Mouse (Mus musculus) stomach, embryonic 14.5 days (tissue): ENCODE data around the gene Gm4969. TPM values are rescaled to one million over a fixed set of nuclear protein-coding genes. Genes with fewer than 3 reads are reported as not detected.

Source experiments
- ATAC-seq: fragments of 200-750 bp; cut with Nextera tagmentation; 2 replicates; pipeline ENCODE4 v1.8.0; 2017; ENCODE audit warnings: low read depth, moderate TSS enrichment; ENCODE audit not compliant: insufficient number of reproducible peaks, insufficient read depth, low FRiP score
- H3K27ac ChIP-seq: fragments of 300-500 bp; sonication (generic); 2 replicates; pipeline ENCODE4 v1.5.1; 2014; ENCODE audit warnings: mild to moderate bottlenecking, low read length, moderate library complexity, mixed read lengths
- H3K27me3 ChIP-seq: fragments of 300-500 bp; sonication (generic); 2 replicates; pipeline ENCODE4 v1.6.1; 2014; ENCODE audit warnings: low read length, control low read depth, mixed read lengths; ENCODE audit not compliant: control insufficient read depth, insufficient read depth
- H3K36me3 ChIP-seq: fragments of 300-500 bp; sonication (generic); 2 replicates; pipeline ENCODE4 v1.6.1; 2014; ENCODE audit warnings: mild to moderate bottlenecking, control low read depth, low read length, moderate library complexity, mixed read lengths; ENCODE audit not compliant: control insufficient read depth, insufficient read depth
- H3K4me1 ChIP-seq: fragments of 300-500 bp; sonication (generic); 2 replicates; pipeline ENCODE4 v1.6.1; 2014; ENCODE audit warnings: low read length, control low read depth, mixed read lengths; ENCODE audit not compliant: control insufficient read depth, insufficient read depth
- H3K4me2 ChIP-seq: fragments of 300-500 bp; sonication (generic); replicated peaks from 2 replicates; pipeline ENCODE4 v1.6.1; 2014; ENCODE audit warnings: low read depth, low read length, control low read depth
- H3K4me3 ChIP-seq: fragments of 300-500 bp; sonication (generic); 2 replicates; pipeline ENCODE4 v1.5.1; 2014; ENCODE audit warnings: low read depth, low read length, control low read depth
- H3K9ac ChIP-seq: fragments of 300-500 bp; sonication (generic); replicated peaks from 2 replicates; pipeline ENCODE4 v1.6.1; 2014; ENCODE audit warnings: low read depth, mild to moderate bottlenecking, control low read depth, low read length, moderate library complexity, mixed read lengths
- H3K9me3 ChIP-seq: fragments of 300-500 bp; sonication (generic); 2 replicates; pipeline ENCODE4 v1.6.1; 2016; ENCODE audit warnings: low read depth, low read length, control low read depth; ENCODE audit not compliant: control insufficient read depth
- WGBS: fragments of 180-500 bp; shearing (Covaris S2); extraction: QIAGEN DNeasy Blood & Tissue Kit; methylation state at CpG from one replicate; pipeline ENCODE4 v1.1.7; 2014; 5-methylcytosine and 5-hydroxymethylcytosine counted together
- microRNA-seq: library from miRNA; unstranded; fragments of <30 nt; microRNA quantifications from one replicate; pipeline ENCODE4, GENCODE M21; 2016
- polyA plus RNA-seq: library from polyadenylated mRNA; unstranded; fragments of >200 nt; fragmentation: Nextera tagmentation; extraction: Ambion mirVana; gene quantifications from 2 replicates; pipeline ENCODE4 v1.2.1, GENCODE M21; 2014

Gene Gm4969
- polyA plus RNA-seq, 1 experiment from 2014 or later: 4.6 TPM

GRCm38 (mm10) chr7:19054047-19054776 is 64.0 kb downstream of the Gm4969 start, which contains the start of gene Rsph6a:
Rsph6a (plus strand) TSS chr7:19054690.
- H3K9ac ChIP-seq: no peak within 1 kb of the TSS
- peaks cover 25% of the 10 kb centered on the region for H3K36me3 ChIP-seq
- no peak within 1 kb of the TSS for H3K27ac ChIP-seq
- 28% methylated on average over 33 of the region's 33 CpGs for WGBS
- no peak for ATAC-seq
- H3K4me2 ChIP-seq: peak within 1 kb of the TSS; percentile 16; the same call in 1 of the 2 replicates
- no peaks in the 10 kb centered on the region for H3K27me3 ChIP-seq
- H3K9me3 ChIP-seq: no peaks in the 10 kb centered on the region
- H3K4me3 ChIP-seq: no peak within 1 kb of the TSS
- peaks cover 5% of the 10 kb centered on the region; the same call in 1 of the 2 replicates for H3K4me1 ChIP-seq

- no peaks in the 10 kb centered on the region for H3K27me3 ChIP-seq
- H3K27ac ChIP-seq: no peak overlapping the region
- peaks cover 5% of the 10 kb centered on the region; the same call in 1 of the 2 replicates for H3K4me1 ChIP-seq
- H3K9ac ChIP-seq: no peak overlapping the region
- no peak overlapping the region for H3K4me2 ChIP-seq
- H3K9me3 ChIP-seq: no peaks in the 10 kb centered on the region
- ATAC-seq: no peak
- peaks cover 36% of the 10 kb centered on the region for H3K36me3 ChIP-seq
- 84% methylated on average over 7 of the region's 7 CpGs for WGBS
- no peak overlapping the region for H3K4me3 ChIP-seq
Measured at GRCm38 (mm10) chr7:19053136-19053532, 65.0 kb downstream of the Gm4969 start.

GRCm38 (mm10) chr7:19052345-19053135 is 65.6 kb downstream of the Gm4969 start:
- Histone ChIP-seq H3K27me3 (no peaks in the 10 kb centered on the region), H3K4me1 (peaks cover 5% of the 10 kb centered on the region; the same call in 1 of the 2 replicates), H3K4me2 (no peak overlapping the region), H3K36me3 (peaks cover 42% of the 10 kb centered on the region), H3K9ac (no peak overlapping the region), H3K9me3 (no peaks in the 10 kb centered on the region), H3K4me3 (no peak overlapping the region), H3K27ac (no peak overlapping the region)
- ATAC-seq: no peak
- WGBS: 92% methylated on average over 15 of the region's 15 CpGs

- Histone ChIP-seq H3K27me3 (no peaks in the 10 kb centered on the region), H3K4me3 (no peak overlapping the region), H3K4me2 (no peak overlapping the region), H3K27ac (no peak overlapping the region), H3K4me1 (peaks cover 5% of the 10 kb centered on the region; the same call in 1 of the 2 replicates), H3K36me3 (peaks cover 54% of the 10 kb centered on the region), H3K9me3 (no peaks in the 10 kb centered on the region), H3K9ac (no peak overlapping the region)
- 72% methylated on average over 4 of the region's 4 CpGs for WGBS
- ATAC-seq: no peak
Measured at GRCm38 (mm10) chr7:19051161-19051560, 67.0 kb downstream of the Gm4969 start.

- Histone ChIP-seq H3K27me3 (no peaks in the 10 kb centered on the region), H3K4me1 (peaks cover 5% of the 10 kb centered on the region; the same call in 1 of the 2 replicates), H3K36me3 (peaks cover 64% of the 10 kb centered on the region), H3K4me3 (no peak overlapping the region), H3K9me3 (no peaks in the 10 kb centered on the region), H3K9ac (no peak overlapping the region), H3K4me2 (no peak overlapping the region), H3K27ac (no peak overlapping the region)
- WGBS: 85% methylated on average over 8 of the region's 8 CpGs
- ATAC-seq: no peak
Measured at GRCm38 (mm10) chr7:19050172-19050571, 68.0 kb downstream of the Gm4969 start.

- peaks cover 73% of the 10 kb centered on the region for H3K36me3 ChIP-seq
- no peaks in the 10 kb centered on the region for H3K27me3 ChIP-seq
- no peak overlapping the region for H3K4me3 ChIP-seq
- H3K4me1 ChIP-seq: peaks cover 5% of the 10 kb centered on the region; the same call in 1 of the 2 replicates
- ATAC-seq: no peak
- H3K4me2 ChIP-seq: no peak overlapping the region
- H3K9ac ChIP-seq: no peak overlapping the region
- 87% methylated on average over 5 of the region's 5 CpGs for WGBS
- no peaks in the 10 kb centered on the region for H3K9me3 ChIP-seq
- no peak overlapping the region for H3K27ac ChIP-seq
Measured at GRCm38 (mm10) chr7:19049252-19049651, 68.9 kb downstream of the Gm4969 start.

Small RNAs within 50 kb of the gene (microRNA-seq; reads per million reads assigned to microRNA genes)
- gene Mir3100: 1.0 reads per million

Other genes starting within 250 kb of the Gm4969 start
- gene Pglyrp1, start 247.0 kb downstream of the Gm4969 start, polyA plus RNA-seq: 23.9 and 32.8 TPM in 2 replicates
- gene Ccdc61, start 208.0 kb downstream of the Gm4969 start, polyA plus RNA-seq: 18.5 and 21.7 TPM in 2 replicates
- gene Nova2, start 192.5 kb downstream of the Gm4969 start, polyA plus RNA-seq: 0.81 and 1.2 TPM in 2 replicates
- gene Nanos2, start 131.0 kb downstream of the Gm4969 start, polyA plus RNA-seq: not detected in 2 replicates
- gene Mypop, start 127.1 kb downstream of the Gm4969 start, polyA plus RNA-seq: 3.0 and 3.5 TPM in 2 replicates
- 22.7 and 25.5 TPM in 2 replicates for gene Irf2bp1, start 114.3 kb downstream of the Gm4969 start, polyA plus RNA-seq
- gene Foxa3, start 94.8 kb downstream of the Gm4969 start, polyA plus RNA-seq: 14.8 and 15.3 TPM in 2 replicates
- 21.7 and 23.7 TPM in 2 replicates for gene Sympk, start 94.0 kb downstream of the Gm4969 start, polyA plus RNA-seq
- not detected in 2 replicates for gene Rsph6a, start 63.7 kb downstream of the Gm4969 start, polyA plus RNA-seq
- 14.3 and 16.8 TPM in 2 replicates for gene Dmwd, start 42.1 kb downstream of the Gm4969 start, polyA plus RNA-seq
- gene Dmpk, start 34.5 kb downstream of the Gm4969 start, polyA plus RNA-seq: 70.9 and 72.0 TPM in 2 replicates
- gene Six5, start 23.8 kb downstream of the Gm4969 start, polyA plus RNA-seq: 17.4 and 18.6 TPM in 2 replicates
- 9.1 and 9.5 TPM in 2 replicates for gene Fbxo46, start 1.5 kb upstream of the Gm4969 start, polyA plus RNA-seq
- 10.9 and 11.3 TPM in 2 replicates for gene Qpctl, start 30.9 kb upstream of the Gm4969 start, polyA plus RNA-seq
- 143 and 161 TPM in 2 replicates for gene Snrpd2, start 31.4 kb upstream of the Gm4969 start, polyA plus RNA-seq
- gene Gipr, start 47.8 kb upstream of the Gm4969 start, polyA plus RNA-seq: 1.1 and 1.9 TPM in 2 replicates
- gene Eml2, start 58.1 kb upstream of the Gm4969 start, polyA plus RNA-seq: 4.1 and 4.8 TPM in 2 replicates
- 1.4 and 2.0 TPM in 2 replicates for gene Gpr4, start 94.2 kb upstream of the Gm4969 start, polyA plus RNA-seq
- gene Opa3, start 110.0 kb upstream of the Gm4969 start, polyA plus RNA-seq: 37.1 and 42.9 TPM in 2 replicates
- 48.1 and 64.9 TPM in 2 replicates for gene Vasp, start 153.4 kb upstream of the Gm4969 start, polyA plus RNA-seq
- 0.15 TPM in 1 of 2 replicates, not detected in the other for gene Ppm1n, start 161.7 kb upstream of the Gm4969 start, polyA plus RNA-seq
- gene Rtn2, start 164.3 kb upstream of the Gm4969 start, polyA plus RNA-seq: 11.7 and 13.9 TPM in 2 replicates
- 0.07 TPM in 1 of 2 replicates, not detected in the other for gene Fosb, start 191.7 kb upstream of the Gm4969 start, polyA plus RNA-seq
- 86.0 and 92.8 TPM in 2 replicates for gene Ercc1, start 226.4 kb upstream of the Gm4969 start, polyA plus RNA-seq
- 20.5 and 23.9 TPM in 2 replicates for gene Cd3eap, start 241.1 kb upstream of the Gm4969 start, polyA plus RNA-seq
- gene Ppp1r13l, start 241.4 kb upstream of the Gm4969 start, polyA plus RNA-seq: 9.6 and 10.0 TPM in 2 replicates